Mouse (Mus musculus): ENCODE measurements around the gene Cacna1h. TPM values are rescaled to one million over a fixed set of nuclear protein-coding genes. Genes with fewer than 3 reads are reported as not detected.

The Cacna1h gene
- total RNA-seq, 2 experiments from 2014 or later: 1.5 to 1.6 TPM

DNA sequence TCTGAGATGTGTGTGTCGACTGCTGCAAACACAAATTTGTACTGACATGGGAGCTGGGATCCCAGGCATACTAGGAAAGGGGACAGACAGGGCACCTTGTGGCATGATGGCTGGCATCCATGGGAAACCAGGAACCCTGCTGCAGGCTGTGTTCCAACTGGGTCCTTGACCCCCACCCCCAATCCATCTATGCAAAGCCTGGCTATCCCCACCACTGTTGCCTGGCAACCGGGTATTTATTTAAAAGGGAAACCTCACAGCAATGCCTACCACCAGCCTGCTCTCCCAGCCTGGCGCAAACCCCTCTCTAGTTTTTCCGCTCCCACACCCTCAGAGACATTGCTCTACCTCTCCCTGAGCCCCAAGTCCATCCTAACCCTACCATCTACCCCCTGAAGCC is 26.2 kb downstream of the Cacna1h start:
- DNase-seq: no peak

DNA sequence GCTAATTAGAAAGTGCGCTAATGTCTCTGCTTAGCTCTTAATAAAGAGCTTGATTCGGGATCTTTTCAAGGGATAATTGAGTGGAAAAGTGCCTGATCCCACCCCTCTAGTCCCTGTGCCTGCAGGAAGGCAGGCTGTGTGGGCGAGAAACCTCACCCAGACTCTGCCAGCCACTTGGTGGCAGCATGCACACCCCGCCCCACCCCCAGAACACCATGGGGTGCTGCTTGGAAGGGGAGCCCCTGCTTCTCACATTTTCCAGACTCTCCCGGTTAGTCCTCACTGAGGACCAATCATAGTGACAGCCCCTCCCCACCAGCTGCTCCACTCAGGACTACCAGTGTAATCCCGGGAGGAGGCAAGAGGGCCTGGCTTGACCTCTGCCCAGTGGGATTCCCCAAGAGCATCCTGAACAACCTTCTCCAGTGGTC is 27.6 kb downstream of the Cacna1h start:
- no peak for DNase-seq

DNA sequence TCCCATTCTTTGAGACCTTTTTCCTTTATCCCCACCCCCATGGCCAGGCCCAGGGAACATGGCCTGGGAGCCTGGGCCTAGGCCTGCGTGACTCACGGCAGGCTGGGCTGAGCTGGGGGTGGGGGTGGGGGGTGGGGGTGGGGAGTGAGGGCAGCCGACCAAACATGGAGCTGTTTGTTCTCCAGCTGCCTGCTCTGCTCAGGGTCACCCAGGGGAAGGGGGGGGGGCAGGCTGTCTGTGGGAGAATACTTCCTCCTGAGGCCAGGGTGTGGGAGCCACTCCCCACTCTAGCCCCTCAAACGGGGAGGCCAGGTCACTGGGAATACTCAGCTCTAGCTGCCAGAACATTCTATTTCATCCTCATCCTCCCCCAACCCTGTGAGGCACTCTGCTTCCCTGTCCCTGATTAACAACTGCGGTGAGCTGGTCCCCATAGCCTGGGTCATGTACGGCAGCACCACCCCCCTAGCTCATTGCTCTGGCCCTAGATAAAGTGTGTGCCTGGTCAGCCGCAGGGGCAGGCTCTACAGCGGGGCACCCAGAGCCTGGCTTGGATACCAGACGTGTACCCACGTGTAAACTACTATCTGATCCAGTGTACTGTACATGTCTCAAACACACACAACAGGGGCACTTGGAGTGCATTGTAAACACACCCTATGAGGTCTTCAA is 28.2 kb downstream of the Cacna1h start:
- DNase-seq: peak; percentile 23

DNA sequence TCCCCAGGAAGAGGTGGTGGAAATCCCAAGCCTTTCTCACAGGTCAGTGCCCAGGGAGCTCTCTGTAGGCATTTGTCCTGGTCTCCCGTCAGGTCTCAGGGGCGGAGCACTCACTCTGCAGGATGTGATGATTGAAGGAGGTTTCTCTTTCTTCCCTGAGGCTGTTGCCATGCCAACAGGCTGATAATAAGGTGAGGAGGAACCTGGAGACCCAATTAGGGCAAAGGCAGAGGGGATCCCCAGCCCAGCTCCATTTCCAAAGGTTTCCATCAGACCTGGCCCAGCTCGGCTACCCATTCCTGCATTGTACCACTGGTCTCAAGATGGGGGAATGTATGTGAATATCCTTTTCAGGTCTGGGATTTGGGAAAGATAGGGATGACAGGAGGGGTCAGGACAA is 29.4 kb downstream of the Cacna1h start:
- no peak for DNase-seq

DNA sequence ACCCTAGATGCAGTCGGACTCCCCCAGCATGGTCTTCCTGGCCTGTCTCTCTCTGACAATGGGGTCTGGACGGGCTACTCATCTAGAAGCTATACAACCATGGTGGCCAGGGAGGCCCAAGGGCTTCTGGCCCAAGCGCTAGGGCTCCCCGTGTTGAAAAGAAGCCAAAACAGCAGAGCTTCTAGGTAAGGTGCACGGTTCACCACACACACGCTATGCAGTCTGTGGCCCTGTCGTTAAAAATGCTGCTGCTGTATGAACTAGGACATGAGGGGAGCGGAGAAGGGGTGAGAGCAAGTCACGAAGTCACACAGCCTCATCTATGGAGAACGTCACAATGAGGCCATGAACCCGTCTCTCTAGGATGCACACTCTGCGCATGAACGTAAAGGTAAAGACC is 31.4 kb downstream of the Cacna1h start:
- no peak for DNase-seq

DNA sequence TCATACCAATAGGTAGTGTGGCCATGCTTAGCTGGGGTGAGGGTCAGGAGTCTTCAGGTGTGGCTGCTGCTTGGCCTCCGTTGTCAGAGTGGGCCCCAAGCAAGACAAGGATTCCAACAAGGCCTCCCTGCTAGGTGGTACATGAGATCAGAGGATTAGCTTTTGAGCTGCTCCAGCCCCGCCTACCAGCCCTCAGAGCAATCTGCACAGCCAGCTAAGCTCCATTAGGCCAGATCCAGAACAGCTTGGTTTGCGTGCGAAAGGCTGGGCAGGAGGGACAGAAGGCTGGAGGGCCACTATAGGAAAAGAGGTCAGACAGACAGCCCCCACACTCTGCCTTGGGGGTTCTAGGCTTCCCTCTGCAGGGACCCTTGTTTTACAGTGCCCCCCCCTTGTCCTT is 32.1 kb downstream of the Cacna1h start:
- no peak for DNase-seq

DNA sequence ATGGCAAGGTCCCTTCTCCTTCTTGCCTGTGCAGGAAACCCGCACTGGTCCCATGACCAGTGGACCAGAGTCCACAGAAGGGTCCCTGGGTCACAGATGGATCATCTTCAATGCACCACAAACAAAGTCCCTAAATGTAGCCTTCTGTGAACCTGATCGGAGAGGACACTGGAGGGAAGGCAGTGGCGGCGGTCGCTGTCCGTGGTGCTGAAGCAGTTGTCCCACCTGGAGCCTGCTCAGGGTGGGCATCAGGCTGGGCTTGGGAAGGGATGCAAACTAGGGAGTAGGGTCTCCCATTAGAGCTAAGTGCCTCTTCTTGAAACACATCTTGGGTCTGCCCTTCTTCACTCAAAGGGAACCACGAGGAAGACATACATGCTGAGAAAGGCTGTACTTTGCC is 33.1 kb downstream of the Cacna1h start:
- DNase-seq: no peak

DNA sequence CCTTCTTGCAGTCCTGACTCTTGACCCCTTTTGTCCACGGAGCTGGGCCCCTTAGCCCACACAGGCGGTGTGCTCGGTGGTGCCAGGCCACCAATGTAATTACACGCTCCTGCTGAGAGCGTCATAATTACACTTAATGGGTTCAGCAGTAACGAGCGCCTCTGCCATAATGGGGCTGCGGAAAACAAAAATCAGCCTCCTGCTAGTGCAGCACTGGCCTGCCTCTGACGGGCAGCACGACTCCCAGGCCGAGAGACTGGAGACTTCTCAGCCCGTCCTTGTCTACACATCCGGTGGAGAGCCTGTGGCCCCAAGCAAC is 35.1 kb downstream of the Cacna1h start:
- no peak for DNase-seq

DNA sequence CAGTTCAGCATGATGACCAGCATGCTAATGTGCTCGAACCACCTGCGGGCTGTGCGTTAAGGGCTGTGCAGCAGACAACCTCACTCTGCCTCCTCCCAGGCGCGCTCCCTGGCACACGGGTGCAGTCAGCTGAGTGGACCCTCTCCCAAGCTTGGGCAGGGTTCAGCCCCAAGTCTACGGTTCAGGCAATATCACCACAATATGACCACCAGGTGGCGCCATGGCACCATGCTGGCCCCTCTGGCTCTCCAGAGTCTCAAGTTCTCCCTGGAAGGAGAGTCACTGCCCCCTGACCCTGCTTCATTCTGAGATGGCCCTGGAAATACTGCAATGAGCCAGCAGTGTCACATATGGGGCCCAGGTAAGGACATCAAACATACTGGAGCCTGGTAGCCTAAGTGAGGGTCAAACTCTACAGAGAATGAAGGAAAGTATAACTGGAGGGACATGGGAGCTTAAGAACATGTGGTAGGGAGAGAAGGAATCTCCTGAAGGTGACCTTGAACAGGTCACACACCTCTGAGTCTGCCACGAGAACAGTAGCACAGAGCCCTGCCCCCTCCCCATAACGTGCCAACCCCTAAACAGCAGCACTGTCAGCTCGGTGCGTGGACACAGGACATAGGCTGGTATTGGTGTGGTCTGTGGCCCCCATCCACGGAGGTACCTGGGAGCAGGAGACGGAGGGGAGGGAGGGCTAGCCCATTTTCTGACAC is 35.6 kb downstream of the Cacna1h start:
- DNase-seq: no peak

DNA sequence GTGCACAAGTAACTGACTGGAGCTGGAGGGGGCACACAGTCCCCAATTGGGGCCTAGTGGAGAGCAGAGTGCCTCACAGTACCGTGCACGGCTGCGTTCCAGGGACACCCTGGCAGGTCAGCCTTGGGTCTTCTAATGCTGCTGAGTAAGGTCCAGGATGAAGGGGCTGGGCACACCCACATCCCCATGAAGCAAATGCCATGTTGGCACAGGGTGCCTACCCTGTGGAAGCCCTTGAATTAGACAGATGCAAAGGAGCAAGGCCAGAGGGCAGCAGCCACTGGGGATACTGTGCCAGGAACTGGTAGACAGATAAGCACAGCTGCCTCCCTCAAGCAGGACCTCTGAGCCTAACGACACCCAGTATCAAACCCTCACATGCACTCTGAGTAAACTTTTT is 39.1 kb downstream of the Cacna1h start:
- DNase-seq: no peak

DNA sequence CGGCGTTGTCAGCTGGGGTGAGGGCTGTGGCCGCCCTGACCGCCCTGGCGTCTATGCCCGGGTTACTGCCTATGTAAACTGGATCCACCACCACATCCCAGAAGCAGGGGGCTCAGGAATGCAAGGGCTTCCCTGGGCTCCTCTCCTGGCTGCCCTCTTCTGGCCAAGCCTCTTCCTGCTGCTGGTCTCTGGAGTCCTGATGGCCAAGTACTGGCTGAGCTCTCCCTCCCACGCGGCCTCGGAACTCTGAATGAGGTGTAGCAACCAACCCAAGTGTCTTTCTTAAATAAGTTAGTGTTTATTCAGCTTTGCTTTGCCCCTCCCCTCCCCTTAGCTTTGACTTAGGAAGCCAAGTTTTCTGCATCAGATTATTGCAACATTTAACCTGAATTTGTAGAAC is 59.6 kb downstream of the Cacna1h start:
- no peak for DNase-seq

DNA sequence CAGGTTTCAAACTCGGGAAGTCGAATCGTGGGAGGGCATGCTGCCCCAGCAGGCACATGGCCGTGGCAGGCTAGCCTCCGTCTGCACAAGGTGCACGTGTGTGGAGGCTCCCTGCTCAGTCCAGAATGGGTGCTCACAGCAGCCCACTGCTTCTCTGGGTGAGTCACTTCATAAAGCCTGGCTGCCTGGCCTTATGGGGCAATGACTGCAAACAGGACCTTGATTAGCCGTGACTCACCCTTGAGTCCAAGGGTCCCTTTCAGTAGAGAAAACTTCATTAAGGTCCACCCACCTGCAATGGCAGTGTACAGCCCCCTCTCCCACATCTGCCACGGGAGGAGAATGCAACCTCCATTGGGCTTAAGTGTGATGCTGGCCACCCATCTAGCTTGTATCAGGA is 61.1 kb downstream of the Cacna1h start:
- DNase-seq: no peak

DNA sequence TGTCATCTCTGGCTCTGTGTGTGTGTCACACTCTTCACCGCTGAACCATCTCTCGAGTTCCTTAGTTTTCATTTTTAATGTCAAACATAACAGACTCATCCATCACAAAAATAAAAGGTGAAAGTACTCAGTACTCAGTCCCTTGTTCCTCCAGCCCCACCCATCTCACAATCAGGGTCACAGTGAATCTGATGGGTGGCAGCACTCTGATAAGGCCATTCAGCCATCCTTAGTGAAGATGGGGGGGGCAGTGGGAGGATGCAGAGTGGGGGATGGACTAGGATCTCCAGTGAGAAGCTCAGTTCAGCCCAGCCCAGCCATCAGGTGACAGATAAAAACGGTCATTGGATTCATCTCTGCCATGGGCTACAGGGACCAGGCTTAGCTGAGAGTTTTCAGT is 64.6 kb downstream of the Cacna1h start, which contains the start of gene Tpsg1:
Tpsg1 (plus strand) TSS at position 301 of the 400 bp plus-strand sequence.
- no peak for DNase-seq

DNA sequence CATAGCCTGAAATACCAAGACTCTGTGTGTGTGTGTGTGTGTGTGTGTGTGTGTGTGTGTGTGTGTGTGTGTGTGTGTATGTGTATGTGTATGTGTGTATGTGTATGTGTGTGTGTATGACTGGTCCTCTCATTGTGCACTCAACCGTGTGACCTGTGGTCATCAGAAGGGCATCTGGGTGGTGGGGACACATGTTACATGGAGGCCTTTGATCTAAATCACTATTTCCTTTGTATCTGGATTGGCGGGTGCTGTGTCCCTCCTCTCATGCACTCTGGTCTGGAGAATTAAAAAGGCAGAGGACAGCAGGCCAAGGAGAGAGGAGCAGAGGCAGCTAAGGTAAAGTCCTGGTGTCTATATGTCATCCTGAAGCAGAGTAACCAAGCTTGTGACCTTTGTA is 67.6 kb downstream of the Cacna1h start, which contains the start of gene Tpsb2:
Tpsb2 (plus strand) TSS at position 301 of the 400 bp plus-strand sequence.
- DNase-seq: no peak

DNA sequence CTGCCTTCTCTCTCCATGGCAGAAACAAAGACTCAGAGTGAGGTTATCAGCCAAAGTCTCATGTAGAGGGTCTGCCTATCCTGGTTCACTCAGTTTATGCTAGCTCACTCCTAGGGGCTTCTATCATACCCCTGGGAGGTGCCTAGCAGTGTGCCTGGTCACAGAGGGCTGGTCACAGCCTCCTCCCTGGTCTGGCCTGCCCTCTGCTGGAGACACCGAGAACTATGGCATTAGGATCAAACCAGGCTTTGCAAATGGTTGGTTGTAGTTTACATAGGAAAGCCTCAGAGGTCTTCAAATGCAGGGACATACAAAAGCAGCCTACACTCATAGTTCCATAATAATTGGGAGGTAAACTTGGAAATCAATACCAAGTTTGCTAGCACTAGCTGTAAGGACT is 69.9 kb downstream of the Cacna1h start:
- no peak for DNase-seq

DNA sequence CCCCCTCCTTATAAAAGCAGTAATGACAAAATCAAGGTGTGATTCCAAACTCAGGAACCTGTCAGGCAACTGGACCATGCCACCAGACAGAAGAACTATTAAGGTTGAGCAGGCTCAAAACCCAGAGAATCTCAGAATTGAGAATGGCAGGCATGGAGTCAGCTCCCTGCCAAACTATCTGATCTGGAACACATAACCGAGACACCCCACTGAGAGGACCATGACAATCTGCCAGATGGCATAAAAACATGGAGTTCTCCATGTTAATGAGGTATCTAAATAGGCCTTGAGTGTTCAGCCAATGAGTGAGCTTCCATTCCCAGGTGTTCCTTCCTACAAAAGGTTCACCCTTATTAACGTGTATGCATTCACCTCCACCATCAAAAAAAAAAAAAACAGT is 72.3 kb downstream of the Cacna1h start:
- no peak for DNase-seq

DNA sequence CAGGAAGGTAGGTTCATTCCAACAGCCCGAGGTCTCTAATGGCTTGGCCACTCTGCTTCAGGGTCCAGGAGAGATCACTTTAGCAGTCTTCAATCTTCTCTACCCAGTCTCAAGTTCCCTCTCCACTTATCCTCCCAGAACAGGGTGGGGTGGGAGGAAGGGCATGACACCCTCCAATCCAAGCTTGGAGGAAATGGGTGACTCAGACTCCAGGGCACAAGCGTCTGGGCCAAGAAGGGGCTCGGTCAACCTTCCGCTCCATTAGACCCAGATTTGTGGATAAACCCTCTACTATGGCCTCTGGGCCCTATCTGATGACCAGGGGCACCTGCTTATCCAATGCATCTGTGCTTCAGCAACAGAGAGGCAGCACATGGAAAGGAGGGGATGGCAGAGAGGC is 88.1 kb downstream of the Cacna1h start, which contains the start of gene Tpsab1:
Tpsab1 (minus strand) TSS at position 101 of the 400 bp plus-strand sequence.
- no peak for DNase-seq

DNA sequence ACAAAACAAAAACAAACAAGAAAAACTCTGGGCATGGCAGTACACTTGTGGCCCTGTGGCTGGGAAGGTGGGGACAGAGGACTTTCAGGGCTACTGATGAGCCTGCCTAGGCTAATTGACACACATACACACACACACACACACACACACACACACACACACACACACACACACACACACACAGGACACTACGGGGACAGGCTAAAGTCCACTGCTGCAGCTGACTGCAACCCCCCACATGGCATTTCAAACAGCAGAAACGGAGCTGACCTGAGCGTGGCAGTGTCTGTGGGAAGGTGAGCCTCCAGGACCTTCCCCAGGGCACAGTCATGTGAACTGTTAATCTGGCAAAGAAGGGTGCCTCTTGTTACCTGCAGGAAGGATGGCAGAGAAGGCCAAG is 92.1 kb downstream of the Cacna1h start:
- no peak for DNase-seq

DNA sequence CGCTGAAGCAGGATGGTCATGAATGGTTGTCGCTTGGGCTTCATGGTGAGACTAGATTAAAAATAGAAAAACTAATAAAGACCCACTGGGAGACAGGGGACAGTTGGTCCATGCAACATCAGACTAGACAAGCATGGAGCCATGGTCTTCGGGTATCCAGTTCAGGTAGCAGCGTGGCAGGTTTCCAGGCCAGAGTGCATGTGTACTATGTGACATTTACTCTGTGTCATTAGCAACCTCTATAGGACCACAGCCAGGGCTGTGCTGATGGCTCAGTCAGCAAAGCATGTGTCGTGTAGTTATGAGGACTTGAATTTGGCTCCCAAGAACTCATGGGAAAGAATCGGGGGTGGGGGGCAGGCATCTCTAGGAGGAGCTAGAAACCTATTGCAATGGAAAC is 93.6 kb downstream of the Cacna1h start:
- no peak for DNase-seq

DNA sequence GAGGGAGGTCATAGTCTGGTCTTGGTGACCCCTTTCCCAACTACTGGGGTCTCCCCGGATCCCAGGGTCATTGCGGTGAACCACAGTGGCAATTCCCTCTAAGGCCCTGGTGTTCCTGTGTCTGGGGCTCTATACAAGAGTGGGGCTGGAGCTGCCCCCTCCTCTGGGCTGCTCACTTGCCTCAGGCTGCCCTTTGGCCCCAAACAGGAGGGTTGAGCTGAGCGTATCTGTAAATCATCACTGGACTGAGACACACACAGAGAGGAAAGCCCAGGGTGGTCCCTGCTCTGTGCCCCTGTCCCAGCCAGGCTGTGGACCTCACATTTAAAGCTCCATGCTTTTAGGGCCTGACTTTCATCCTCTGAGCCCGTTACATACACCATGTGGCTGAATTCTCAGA is 95.4 kb downstream of the Cacna1h start:
- no peak for DNase-seq

DNA sequence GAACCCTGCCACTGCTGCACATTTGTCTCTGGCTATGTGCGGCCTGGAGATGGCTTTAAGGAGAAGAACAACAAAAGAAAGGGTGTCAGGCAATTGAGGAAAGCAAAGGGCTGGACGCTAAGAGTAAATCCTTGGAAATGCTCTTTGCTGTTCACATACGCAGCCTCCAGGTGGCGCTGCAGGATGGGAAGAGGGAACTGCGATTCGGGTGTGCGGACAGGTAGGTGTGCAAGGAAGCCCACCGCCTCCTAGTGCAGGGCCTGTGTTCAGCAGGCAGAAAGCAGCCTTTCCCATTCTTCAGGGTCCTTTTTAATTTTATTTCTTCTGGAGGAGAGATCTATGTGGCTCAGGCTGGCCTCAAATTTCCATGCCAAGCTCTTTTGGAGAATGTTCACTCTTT is 99.6 kb downstream of the Cacna1h start:
- no peak for DNase-seq

DNA sequence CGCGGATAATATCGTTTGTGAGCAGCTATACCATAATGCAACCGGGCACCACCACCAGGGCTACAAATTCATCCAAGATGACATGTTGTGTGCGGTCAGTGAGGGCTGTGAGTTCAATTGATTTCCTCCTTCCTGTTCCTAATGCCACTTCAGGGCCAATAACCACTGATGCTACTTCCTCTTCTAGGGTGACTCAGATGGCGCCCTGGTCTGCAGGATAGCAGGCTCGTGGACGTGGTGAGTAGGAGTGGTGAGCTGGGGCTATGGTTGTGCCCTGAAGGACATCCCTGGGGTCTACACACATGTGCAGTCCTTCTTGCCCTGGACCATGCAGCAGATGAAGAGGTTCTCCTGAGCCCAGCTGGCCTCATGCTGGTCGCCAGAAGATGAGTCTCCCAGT is 101.3 kb downstream of the Cacna1h start:
- no peak for DNase-seq

All from gastrocnemius, postnatal 25 days (tissue).